Mouse (Mus musculus) liver, embryonic 12.5 days (tissue): ENCODE data around the gene Cdc5l. TPM values are rescaled to one million over a fixed set of nuclear protein-coding genes. Genes with fewer than 3 reads are reported as not detected.

Source experiments
- ATAC-seq: fragments of 200-750 bp; cut with Nextera tagmentation; 2 replicates; pipeline ENCODE4 v1.8.0; 2017; ENCODE audit warnings: moderate number of reproducible peaks, mild to moderate bottlenecking, moderate library complexity
- H3K27ac ChIP-seq: fragments of 300-500 bp; sonication (generic); 2 replicates; pipeline ENCODE4 v1.5.1; 2016; ENCODE audit warnings: mild to moderate bottlenecking
- H3K27me3 ChIP-seq: fragments of 300-500 bp; sonication (generic); replicated peaks from 2 replicates; pipeline ENCODE4 v1.6.1; 2016; ENCODE audit warnings: mild to moderate bottlenecking, moderate library complexity
- H3K36me3 ChIP-seq: fragments of 300-500 bp; sonication (generic); 2 replicates; pipeline ENCODE4 v1.6.1; 2016; ENCODE audit warnings: mild to moderate bottlenecking, moderate library complexity
- H3K4me1 ChIP-seq: fragments of 300-500 bp; sonication (generic); 2 replicates; pipeline ENCODE4 v1.6.1; 2016
- H3K4me2 ChIP-seq: fragments of 300-500 bp; sonication (generic); 2 replicates; pipeline ENCODE4 v1.6.1; 2016; ENCODE audit warnings: mild to moderate bottlenecking, moderate library complexity
- H3K4me3 ChIP-seq: fragments of 300-500 bp; sonication (generic); 2 replicates; pipeline ENCODE4 v1.5.1; 2016; ENCODE audit warnings: mild to moderate bottlenecking, moderate library complexity
- H3K9ac ChIP-seq: fragments of 300-500 bp; sonication (generic); 2 replicates; pipeline ENCODE4 v1.6.1; 2016; ENCODE audit warnings: mild to moderate bottlenecking, moderate library complexity
- H3K9me3 ChIP-seq: fragments of 300-500 bp; sonication (generic); replicated peaks from 2 replicates; pipeline ENCODE4 v1.6.1; 2016; ENCODE audit warnings: mild to moderate bottlenecking, moderate library complexity
- WGBS: fragments of 180-500 bp; shearing (Covaris S2); methylation state at CpG from one replicate; pipeline ENCODE4 v1.1.7; 2016; ENCODE audit not compliant: insufficient replicate concordance; 5-methylcytosine and 5-hydroxymethylcytosine counted together
- polyA plus RNA-seq: library from polyadenylated mRNA; unstranded; fragments of >200 nt; fragmentation: Nextera tagmentation; extraction: Ambion mirVana; gene quantifications from 2 replicates; pipeline ENCODE4 v1.2.1, GENCODE M21; 2016

Cdc5l gene
- 39.3 and 40.2 TPM in 2 replicates for polyA plus RNA-seq

GRCm38 (mm10) chr17:45433419-45434261 is at the start of gene Cdc5l:
Gene Cdc5l, minus strand, starts transcription at chr17:45433737.
- ATAC-seq: peak; percentile 94
- Histone ChIP-seq H3K27ac (peak within 1 kb of the TSS; percentile 93), H3K4me2 (peak within 1 kb of the TSS; percentile 89), H3K36me3 (peaks cover 8% of the 10 kb centered on the region; the same call in 1 of the 2 replicates), H3K9me3 (no peaks in the 10 kb centered on the region), H3K4me3 (peak within 1 kb of the TSS; percentile 96), H3K9ac (peak within 1 kb of the TSS; percentile 95), H3K27me3 (no peaks in the 10 kb centered on the region), H3K4me1 (peaks cover 31% of the 10 kb centered on the region)
- under 1% methylated on average over 73 of the region's 73 CpGs for WGBS

- Histone ChIP-seq H3K9ac (no peak overlapping the region), H3K27me3 (peaks cover 36% of the 10 kb centered on the region), H3K4me1 (no peaks in the 10 kb centered on the region), H3K9me3 (no peaks in the 10 kb centered on the region), H3K27ac (no peak overlapping the region), H3K4me3 (no peak overlapping the region), H3K4me2 (no peak overlapping the region), H3K36me3 (no peaks in the 10 kb centered on the region)
- no peak for ATAC-seq
- WGBS: 17% methylated on average over 2 of the region's 2 CpGs
Measured at GRCm38 (mm10) chr17:45480429-45480828, 46.9 kb upstream of the Cdc5l start.

- peaks cover 7% of the 10 kb centered on the region; the same call in 1 of the 2 replicates for H3K4me1 ChIP-seq
- no peaks in the 10 kb centered on the region for H3K9me3 ChIP-seq
- H3K4me2 ChIP-seq: peak overlapping the region; percentile 33
- no peak overlapping the region for H3K4me3 ChIP-seq
- ATAC-seq: no peak
- WGBS: 5% methylated on average over 12 of the region's 12 CpGs
- H3K27ac ChIP-seq: no peak overlapping the region
- H3K27me3 ChIP-seq: peaks cover 50% of the 10 kb centered on the region
- H3K9ac ChIP-seq: no peak overlapping the region
- H3K36me3 ChIP-seq: no peaks in the 10 kb centered on the region
Measured at GRCm38 (mm10) chr17:45478234-45478825, 44.8 kb upstream of the Cdc5l start.

GRCm38 (mm10) chr17:45474669-45475465 is 41.3 kb upstream of the Cdc5l start, which contains the start of gene Spats1:
Gene Spats1, minus strand, starts transcription at chr17:45475415.
- Histone ChIP-seq H3K27me3 (peaks cover 53% of the 10 kb centered on the region), H3K27ac (no peak within 1 kb of the TSS), H3K9ac (no peak within 1 kb of the TSS), H3K9me3 (no peaks in the 10 kb centered on the region), H3K4me2 (peak within 1 kb of the TSS; percentile 67), H3K36me3 (no peaks in the 10 kb centered on the region), H3K4me3 (peak within 1 kb of the TSS; percentile 45), H3K4me1 (peaks cover 7% of the 10 kb centered on the region; the same call in 1 of the 2 replicates)
- ATAC-seq: peak; percentile 52; the same call in 1 of the 2 replicates
- 6% methylated on average over 30 of the region's 30 CpGs for WGBS

GRCm38 (mm10) chr17:45474146-45474545 is 40.6 kb upstream of the Cdc5l start:
- H3K4me2 ChIP-seq: peak overlapping the region; percentile 67
- H3K27me3 ChIP-seq: peaks cover 48% of the 10 kb centered on the region

GRCm38 (mm10) chr17:45473667-45474066 is 40.1 kb upstream of the Cdc5l start:
- no peaks in the 10 kb centered on the region for H3K36me3 ChIP-seq
- 52% methylated on average over 6 of the region's 6 CpGs for WGBS
- H3K9ac ChIP-seq: no peak overlapping the region
- H3K9me3 ChIP-seq: no peaks in the 10 kb centered on the region
- no peak overlapping the region for H3K4me2 ChIP-seq
- no peak overlapping the region for H3K27ac ChIP-seq
- peaks cover 7% of the 10 kb centered on the region; the same call in 1 of the 2 replicates for H3K4me1 ChIP-seq
- H3K27me3 ChIP-seq: peaks cover 45% of the 10 kb centered on the region
- ATAC-seq: no peak
- no peak overlapping the region for H3K4me3 ChIP-seq

More at GRCm38 (mm10) chr17:45474146-45474545, 40.6 kb upstream of the Cdc5l start:
- H3K9me3 ChIP-seq: no peaks in the 10 kb centered on the region
- no peak for ATAC-seq
- WGBS: 59% methylated on average over 8 of the region's 8 CpGs
- H3K36me3 ChIP-seq: no peaks in the 10 kb centered on the region
- H3K4me1 ChIP-seq: peaks cover 7% of the 10 kb centered on the region; the same call in 1 of the 2 replicates
- H3K27ac ChIP-seq: no peak overlapping the region
- no peak overlapping the region for H3K9ac ChIP-seq
- H3K4me3 ChIP-seq: peak overlapping the region; percentile 45; the same call in 1 of the 2 replicates

- Histone ChIP-seq H3K9me3 (peaks cover 3% of the 10 kb centered on the region), H3K9ac (no peak overlapping the region), H3K36me3 (no peaks in the 10 kb centered on the region), H3K4me2 (no peak overlapping the region), H3K27ac (no peak overlapping the region), H3K27me3 (peaks cover 20% of the 10 kb centered on the region), H3K4me1 (peaks cover 7% of the 10 kb centered on the region; the same call in 1 of the 2 replicates), H3K4me3 (no peak overlapping the region)
- ATAC-seq: no peak
- WGBS: 55% methylated on average over 7 of the region's 7 CpGs
Measured at GRCm38 (mm10) chr17:45470726-45471125, 37.2 kb upstream of the Cdc5l start.

- Histone ChIP-seq H3K36me3 (no peaks in the 10 kb centered on the region), H3K4me2 (no peak overlapping the region), H3K27me3 (peaks cover 3% of the 10 kb centered on the region; the same call in 1 of the 2 replicates), H3K4me1 (no peaks in the 10 kb centered on the region), H3K4me3 (no peak overlapping the region), H3K9me3 (peaks cover 3% of the 10 kb centered on the region), H3K27ac (no peak overlapping the region), H3K9ac (no peak overlapping the region)
- no peak for ATAC-seq
- 58% methylated on average over 5 of the region's 5 CpGs for WGBS
Measured at GRCm38 (mm10) chr17:45468302-45468701, 34.8 kb upstream of the Cdc5l start.

GRCm38 (mm10) chr17:45466701-45467100 is 33.2 kb upstream of the Cdc5l start:
- H3K9me3 ChIP-seq: peaks cover 3% of the 10 kb centered on the region
- ATAC-seq: no peak
- 61% methylated on average over 2 of the region's 2 CpGs for WGBS
- no peaks in the 10 kb centered on the region for H3K36me3 ChIP-seq
- H3K27ac ChIP-seq: no peak overlapping the region
- no peak overlapping the region for H3K9ac ChIP-seq
- no peaks in the 10 kb centered on the region for H3K27me3 ChIP-seq
- H3K4me2 ChIP-seq: no peak overlapping the region
- no peaks in the 10 kb centered on the region for H3K4me1 ChIP-seq
- H3K4me3 ChIP-seq: no peak overlapping the region

GRCm38 (mm10) chr17:45464255-45464654 is 30.7 kb upstream of the Cdc5l start:
- H3K27me3 ChIP-seq: no peaks in the 10 kb centered on the region
- no peak for ATAC-seq
- 67% methylated on average over 9 of the region's 9 CpGs for WGBS
- H3K9ac ChIP-seq: no peak overlapping the region
- no peaks in the 10 kb centered on the region for H3K4me1 ChIP-seq
- H3K4me2 ChIP-seq: no peak overlapping the region
- H3K27ac ChIP-seq: no peak overlapping the region
- no peaks in the 10 kb centered on the region for H3K36me3 ChIP-seq
- no peak overlapping the region for H3K4me3 ChIP-seq
- H3K9me3 ChIP-seq: peaks cover 3% of the 10 kb centered on the region

- no peak overlapping the region for H3K27ac ChIP-seq
- H3K4me1 ChIP-seq: no peaks in the 10 kb centered on the region
- ATAC-seq: no peak
- H3K36me3 ChIP-seq: no peaks in the 10 kb centered on the region
- no peak overlapping the region for H3K9ac ChIP-seq
- H3K27me3 ChIP-seq: no peaks in the 10 kb centered on the region
- H3K9me3 ChIP-seq: peaks cover 3% of the 10 kb centered on the region; the same call in 1 of the 2 replicates
- 84% methylated on average over 4 of the region's 4 CpGs for WGBS
- H3K4me2 ChIP-seq: no peak overlapping the region
- no peak overlapping the region for H3K4me3 ChIP-seq
Measured at GRCm38 (mm10) chr17:45462506-45462905, 29.0 kb upstream of the Cdc5l start.
